Mouse (Mus musculus) bone marrow, adult 2 months (tissue): Measurements from ENCODE around the gene Tln2.

Experiments
- CTCF ChIP-seq: fragments of 200-500 bp; IDR thresholded peaks from 2 replicates; pipeline ENCODE4 v1.5.1; 2011; ENCODE audit warnings: low read length, control low read depth; ENCODE audit not compliant: control insufficient read depth, insufficient read depth
- POLR2A ChIP-seq: fragments of 200-500 bp; IDR thresholded peaks from 2 replicates; pipeline ENCODE4 v1.6.1; 2011; ENCODE audit warnings: low read depth, mild to moderate bottlenecking, control low read depth, low read length, borderline replicate concordance; ENCODE audit not compliant: control insufficient read depth

DNA sequence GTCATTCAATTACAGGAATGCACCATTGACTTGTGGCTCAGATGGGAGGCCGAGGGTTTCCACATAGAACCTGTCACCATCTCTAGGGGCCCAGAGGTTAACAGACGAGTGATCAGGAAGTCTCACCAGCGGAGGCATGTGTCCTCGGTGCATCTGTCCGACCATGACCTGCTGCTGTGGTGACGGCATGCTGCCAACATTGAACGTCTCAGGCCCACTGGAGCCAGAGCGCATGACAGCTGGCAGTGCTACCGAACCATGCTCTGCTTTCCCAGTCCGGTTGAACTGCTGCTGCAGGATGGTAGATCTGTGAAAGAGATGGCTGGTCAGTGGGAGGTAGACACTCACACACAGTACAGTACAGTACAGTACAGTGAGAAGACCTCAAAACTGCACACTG lies 197.0 kb downstream of the Tln2 start:
- TF ChIP-seq POLR2A (no peak), CTCF (no peak)
